Mouse (Mus musculus) Patski (cell line): Measurements from ENCODE around the gene E130114P18Rik. TPM values are rescaled to one million over a fixed set of nuclear protein-coding genes. Genes with fewer than 3 reads are reported as not detected.
A peak's percentile ranks its signal among the peaks of the same experiment; 100 is the strongest.

Experiments
- ATAC-seq: fragments of 100-300 bp; one replicate; pipeline ENCODE4 v1.8.0; 2021
- CTCF ChIA-PET: fragments of 350-600 bp; sonication (Branson Sonifier 250); formaldehyde crosslinking; loops from one replicate; lab custom pipeline; 2022; ENCODE audit warnings: inconsistent platforms; lab: Charles Lee
- POLR2A ChIA-PET: fragments of 350-600 bp; sonication (Branson Sonifier 250); formaldehyde crosslinking; loops from one replicate; lab custom pipeline; 2022; ENCODE audit warnings: antibody characterized with exemption, inconsistent platforms; lab: Charles Lee
- DNase-seq: peaks from one replicate; pipeline ENCODE4 v3.0.0-alpha.2; 2011; ENCODE audit warnings: low read depth, low spot score
- H3K27me3 ChIP-seq: fragments of 371-371 bp; one replicate; pipeline ENCODE4 v1.5.1; 2021
- CTCF ChIP-seq: fragments of 100-300 bp; IDR thresholded peaks from one replicate; pipeline ENCODE4 v1.5.1; 2021
- in situ Hi-C: fragments of 300-500 bp; cut with MboI; formaldehyde crosslinking; loops from 3 replicates; pipeline ENCODE4 v1.11.1; 2018; ENCODE audit warnings: low pct_unique_long_range_greater_than_20kb, mixed read lengths
- polyA plus RNA-seq: library from polyadenylated mRNA; unstranded; gene quantifications from one replicate; pipeline ENCODE4 v1.2.3, GENCODE M21; 2021

E130114P18Rik gene
- polyA plus RNA-seq, 1 experiment from 2014 or later: 0.09 TPM

DNA sequence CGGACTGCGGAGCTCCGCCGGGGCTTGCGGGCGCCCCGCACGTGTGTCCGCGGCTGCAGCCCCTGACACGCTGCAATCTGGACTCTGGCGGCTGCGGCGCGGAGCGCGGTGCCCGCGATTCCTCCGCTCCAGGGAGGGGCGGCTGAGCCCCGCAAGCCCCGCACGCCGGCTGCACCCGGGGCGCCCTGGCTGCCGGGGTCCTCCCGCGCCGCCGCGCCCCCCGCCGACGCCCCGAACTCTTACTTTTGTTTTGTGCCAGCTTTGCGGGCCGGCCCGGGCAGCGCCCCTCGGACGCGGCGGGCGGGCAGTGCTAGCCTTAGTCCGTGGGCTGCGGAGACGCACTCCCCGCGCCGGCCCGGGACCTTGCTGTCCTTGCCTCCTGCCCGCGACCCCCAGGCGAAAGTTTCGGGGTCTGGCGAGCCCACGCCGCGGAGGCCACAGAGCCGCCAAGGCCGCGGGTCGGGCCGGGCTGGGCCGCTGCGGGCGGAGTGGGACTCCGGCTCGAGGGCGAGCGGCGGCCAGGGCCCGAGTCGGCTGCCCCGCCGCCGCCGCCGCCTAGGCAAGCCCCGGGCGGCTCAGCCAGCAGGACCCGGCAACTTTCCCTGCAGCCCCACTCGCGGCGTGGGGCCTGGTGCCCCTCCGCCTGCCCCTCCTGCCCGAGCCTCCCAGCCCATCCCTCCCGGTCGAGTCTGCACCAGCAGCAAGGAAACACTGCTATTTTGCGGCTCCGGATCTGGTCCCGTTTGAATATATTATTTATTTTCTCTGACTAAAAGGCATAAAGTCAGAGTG lies 529 bp upstream of the E130114P18Rik start:
- POLR2A ChIA-PET: interaction anchor here (0.7 to 1.2 kb wide), 4 partner anchors 11 to 597 kb away, joined by 3 to 5 read pairs (median 4); no protein-coding TSS in a partner anchor
- no peak for TF ChIP-seq CTCF
- no peaks in the 10 kb centered on the region for H3K27me3 ChIP-seq
- CTCF ChIA-PET: no interaction called here
- ATAC-seq: no peak
- in situ Hi-C loops: loop anchor here (10.0 kb wide), 1 partner anchor 326 kb away; no protein-coding TSS in a partner anchor
- DNase-seq: no peak

DNA sequence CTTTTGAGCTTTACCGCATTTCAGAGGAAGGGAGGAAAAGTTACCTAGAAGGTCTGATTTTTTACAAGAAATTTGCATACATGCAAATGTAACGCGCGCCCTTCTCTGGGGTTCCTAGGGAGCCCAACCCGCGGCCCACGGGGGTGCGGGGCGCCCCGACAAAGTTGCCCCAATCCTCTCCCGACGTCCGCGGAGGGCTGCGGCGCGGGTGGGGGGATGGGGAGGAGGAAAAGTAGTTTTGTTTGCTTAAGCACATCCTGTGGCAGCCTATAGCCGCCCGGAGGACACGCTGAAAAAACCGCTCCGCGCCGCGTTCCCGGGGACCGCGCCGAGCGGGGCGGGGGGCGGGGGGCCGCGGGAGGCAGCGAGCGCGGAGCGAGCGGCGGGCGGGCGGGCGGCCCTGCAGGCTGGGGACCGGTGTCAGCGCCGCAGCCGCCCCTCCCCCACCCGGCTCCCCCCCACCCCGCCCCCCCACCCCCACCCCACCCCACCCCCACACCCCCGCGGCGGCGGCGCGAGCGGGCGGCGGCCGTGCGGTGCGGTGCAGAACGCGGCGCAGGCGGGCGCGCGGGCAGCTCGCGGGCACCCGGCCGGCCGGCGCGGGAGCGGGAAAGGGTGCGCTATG lies 685 bp downstream of the E130114P18Rik start:
- H3K27me3 ChIP-seq: no peaks in the 10 kb centered on the region
- no peak for TF ChIP-seq CTCF
- POLR2A ChIA-PET: interaction anchor here (0.5 to 1.3 kb wide), 5 partner anchors 42 to 898 kb away, joined by 3 to 4 read pairs (median 4); no protein-coding TSS in a partner anchor
- DNase-seq: no peak
- peak; percentile 40 for ATAC-seq
- in situ Hi-C loops: loop anchor here (10.0 kb wide), 1 partner anchor 328 kb away; no protein-coding TSS in a partner anchor
- CTCF ChIA-PET: interaction anchor here (1.0 kb wide), 1 partner anchor 92 kb away, joined by 3 read pairs; no protein-coding TSS in a partner anchor

DNA sequence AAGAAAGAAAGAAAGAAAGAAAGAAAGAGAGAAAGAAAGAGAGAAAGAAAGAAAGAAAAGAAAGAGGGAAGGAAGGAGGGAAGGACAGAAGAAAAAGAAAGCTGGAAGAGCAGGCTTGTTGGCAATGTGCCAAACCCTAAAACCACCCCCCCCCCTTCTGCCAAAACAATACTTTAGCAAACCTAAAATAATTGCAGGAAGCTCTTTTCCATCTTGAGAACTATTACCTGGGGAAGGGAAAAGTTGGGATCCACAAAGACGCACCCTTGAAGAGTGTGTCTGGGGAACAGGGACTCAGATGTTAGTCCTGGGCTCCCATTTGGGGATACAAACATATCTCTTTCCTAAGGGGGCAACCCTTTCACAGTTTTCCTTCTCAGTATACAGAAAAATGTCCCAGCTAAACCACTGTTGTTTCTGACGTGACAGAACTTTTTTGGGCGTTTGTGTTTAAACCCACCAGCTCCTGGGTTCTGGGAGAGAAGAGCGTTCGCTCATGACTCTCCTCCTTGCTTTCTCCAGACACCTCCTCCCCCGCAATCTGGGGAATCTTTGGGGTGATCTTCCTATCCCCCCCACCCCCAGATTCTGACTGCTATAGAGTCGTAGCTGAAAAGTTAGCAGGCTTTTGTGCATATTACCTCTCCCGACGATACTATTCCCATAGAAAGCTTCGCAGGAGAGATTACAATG lies 1.3 kb downstream of the E130114P18Rik start:
- H3K27me3 ChIP-seq: no peaks in the 10 kb centered on the region
- ATAC-seq (no peak), DNase-seq (no peak)
- POLR2A ChIA-PET: interaction anchor here (0.6 to 1.3 kb wide), 6 partner anchors 41 to 1051 kb away, joined by 3 to 4 read pairs (median 4); no protein-coding TSS in a partner anchor
- in situ Hi-C loops: loop anchor here (10.0 kb wide), 1 partner anchor 328 kb away; no protein-coding TSS in a partner anchor
- CTCF ChIA-PET: interaction anchor here (1.0 kb wide), 2 partner anchors 93 to 332 kb away, joined by 3 to 4 read pairs; no protein-coding TSS in a partner anchor
- TF ChIP-seq CTCF: no peak

DNA sequence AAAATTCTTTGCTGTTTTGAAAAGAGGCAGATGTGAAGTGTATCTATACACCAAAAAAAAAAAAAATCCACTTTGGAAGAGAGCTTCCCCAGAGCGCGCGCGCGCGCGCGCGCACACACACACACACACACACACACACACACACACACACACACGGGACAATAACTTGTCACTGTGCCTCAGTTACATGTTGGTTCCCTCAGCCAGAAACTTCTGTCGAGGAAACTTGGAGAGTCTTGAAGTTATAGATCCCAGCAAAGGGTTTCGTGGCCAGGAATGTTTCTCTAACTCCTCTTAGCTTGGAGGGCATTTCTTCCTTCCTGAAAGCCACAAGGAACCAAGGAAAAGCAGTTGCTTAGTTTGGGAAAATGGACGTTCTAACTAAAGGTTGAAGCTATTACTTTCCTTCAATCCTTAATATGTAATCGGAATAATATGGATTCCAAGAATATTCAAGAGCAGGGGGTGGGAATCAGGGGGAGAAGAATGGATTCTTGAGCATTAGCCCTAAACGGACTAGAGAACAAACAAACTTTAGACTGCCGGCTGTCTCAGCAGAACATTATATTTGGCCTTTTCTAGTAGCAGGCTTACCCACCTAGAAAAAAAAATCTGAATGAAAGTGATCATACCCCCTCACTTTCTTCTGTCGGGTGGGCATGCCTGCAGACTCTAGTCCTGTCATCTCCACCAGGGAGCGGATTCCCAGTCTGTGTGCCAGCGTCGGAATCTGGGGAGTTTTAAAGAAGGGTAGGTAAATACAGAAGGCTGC lies 2.2 kb downstream of the E130114P18Rik start:
- CTCF ChIA-PET: interaction anchor here (1.0 to 1.6 kb wide), 3 partner anchors 44 to 535 kb away, joined by 3 to 4 read pairs (median 3); no protein-coding TSS in a partner anchor
- no peak for DNase-seq
- H3K27me3 ChIP-seq: no peaks in the 10 kb centered on the region
- no peak for ATAC-seq
- peak; percentile 13 for TF ChIP-seq CTCF
- in situ Hi-C loops: loop anchor here (10.0 kb wide), 1 partner anchor 329 kb away; no protein-coding TSS in a partner anchor
- POLR2A ChIA-PET: interaction anchor here (0.6 to 0.8 kb wide), 7 partner anchors 83 to 873 kb away, joined by 3 read pairs; no protein-coding TSS in a partner anchor

DNA sequence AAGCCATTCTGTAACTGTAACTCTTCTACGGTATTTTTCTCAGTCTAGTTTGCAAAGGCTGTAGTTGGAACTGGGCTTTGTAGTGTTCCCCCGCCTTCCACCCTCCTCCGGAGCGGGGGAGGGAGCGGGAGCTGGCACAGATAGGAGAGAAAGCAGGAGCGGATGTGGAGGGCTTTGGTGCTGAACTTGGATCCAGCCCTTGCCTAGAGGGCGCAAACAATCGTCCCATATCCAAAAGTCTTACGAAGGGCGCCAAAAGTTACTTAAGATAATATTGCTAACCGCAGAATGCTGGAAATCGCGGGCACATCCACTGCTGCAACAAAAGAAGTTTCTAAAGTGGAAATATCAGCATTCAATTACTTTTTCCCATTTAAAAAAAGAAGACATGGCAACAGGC lies 2.8 kb downstream of the E130114P18Rik start:
- CTCF ChIA-PET: interaction anchor here (1.0 to 1.6 kb wide), 2 partner anchors 45 to 535 kb away, joined by 3 read pairs; no protein-coding TSS in a partner anchor
- no peaks in the 10 kb centered on the region for H3K27me3 ChIP-seq
- peak; percentile 32 for TF ChIP-seq CTCF
- POLR2A ChIA-PET: interaction anchor here (0.7 kb wide), 1 partner anchor 307 kb away, joined by 3 read pairs; no protein-coding TSS in a partner anchor
- no peak for DNase-seq
- in situ Hi-C loops: loop anchor here (10.0 kb wide), 1 partner anchor 330 kb away; no protein-coding TSS in a partner anchor
- no peak for ATAC-seq

DNA sequence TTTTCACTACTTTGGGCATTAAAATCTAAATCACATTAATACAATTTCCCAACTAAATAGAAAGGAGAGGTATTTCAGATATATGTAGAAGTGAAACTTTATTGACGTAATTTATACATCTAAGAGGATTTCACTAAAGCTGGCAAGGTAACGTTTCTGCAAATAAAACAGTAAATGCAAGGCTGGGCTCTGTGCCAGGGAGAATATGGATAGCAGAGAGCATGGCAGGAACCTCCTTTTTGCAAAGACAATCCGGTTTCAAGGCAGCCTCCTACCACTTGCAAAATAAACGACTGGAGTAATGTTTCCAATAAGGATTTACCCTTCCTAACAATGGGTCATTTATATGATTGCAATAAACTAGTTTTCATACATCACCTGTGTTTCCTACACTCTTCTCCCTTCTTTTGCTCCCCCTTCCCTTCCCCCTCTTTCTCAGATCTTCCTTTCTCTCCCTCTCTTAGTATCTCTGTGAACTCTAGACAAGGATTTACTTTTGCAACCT lies 3.4 kb downstream of the E130114P18Rik start:
- no peaks in the 10 kb centered on the region for H3K27me3 ChIP-seq
- no peak for TF ChIP-seq CTCF
- CTCF ChIA-PET: interaction anchor here (1.6 kb wide), 1 partner anchor 45 kb away, joined by 3 read pairs; no protein-coding TSS in a partner anchor
- POLR2A ChIA-PET: no interaction called here
- in situ Hi-C loops: loop anchor here (10.0 kb wide), 1 partner anchor 330 kb away; no protein-coding TSS in a partner anchor
- DNase-seq (no peak), ATAC-seq (no peak)

DNA sequence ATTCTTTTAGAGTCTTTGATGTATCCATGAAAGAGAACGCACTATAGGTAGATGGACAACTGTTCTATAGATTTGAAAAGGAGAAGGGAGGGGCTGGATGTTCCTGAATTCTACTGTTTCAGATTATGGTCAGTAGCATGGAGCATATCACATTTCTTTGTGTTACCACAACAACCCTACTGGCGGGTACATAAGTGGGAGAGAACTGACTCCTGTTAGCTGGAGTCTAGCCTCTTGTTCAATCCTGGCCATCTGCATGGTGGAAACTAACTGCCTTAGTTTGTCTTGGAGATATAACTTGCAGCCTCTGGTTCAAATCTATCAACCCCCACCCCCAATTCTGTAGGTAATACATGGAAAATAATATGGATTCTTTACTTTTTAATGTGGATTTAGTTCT lies 4.1 kb downstream of the E130114P18Rik start:
- POLR2A ChIA-PET: no interaction called here
- in situ Hi-C loops: loop anchor here (10.0 kb wide), 1 partner anchor 331 kb away; no protein-coding TSS in a partner anchor
- no peak for TF ChIP-seq CTCF
- DNase-seq (no peak), ATAC-seq (no peak)
- H3K27me3 ChIP-seq: no peaks in the 10 kb centered on the region
- CTCF ChIA-PET: interaction anchor here (1.0 to 1.2 kb wide), 2 partner anchors 26 to 36 kb away, joined by 4 to 5 read pairs; no protein-coding TSS in a partner anchor

DNA sequence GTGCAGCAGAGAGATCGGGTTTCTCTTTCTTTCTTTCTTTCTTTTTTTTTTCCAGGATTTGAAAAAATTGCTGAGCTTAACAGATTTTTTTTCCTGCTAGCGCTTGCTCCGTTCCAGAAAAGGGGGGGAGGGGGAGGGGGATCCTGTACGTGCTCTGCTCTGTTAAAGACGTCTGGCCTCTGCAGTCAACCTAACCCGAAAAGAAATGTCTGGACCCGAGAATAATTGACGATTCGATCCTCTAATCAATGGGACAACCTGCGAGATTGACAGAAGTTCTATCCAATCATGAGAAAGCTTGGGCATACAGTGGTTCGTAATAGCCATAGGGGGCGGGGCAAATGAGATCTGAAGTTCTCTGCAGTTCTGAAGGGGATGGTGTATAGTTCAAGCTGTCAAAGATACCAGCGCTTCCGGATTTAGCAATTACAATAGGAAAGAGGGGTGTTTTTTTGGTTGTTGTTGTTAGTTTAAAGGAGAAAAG lies 4.7 kb downstream of the E130114P18Rik start:
- ChIA-PET POLR2A (interaction anchor here (0.6 to 1.0 kb wide), 7 partner anchors 21 to 602 kb away, joined by 3 to 8 read pairs (median 5); no protein-coding TSS in a partner anchor), CTCF (interaction anchor here (1.0 to 1.2 kb wide), 3 partner anchors 26 to 96 kb away, joined by 3 to 5 read pairs (median 4); no protein-coding TSS in a partner anchor)
- ATAC-seq (peak; percentile 45), DNase-seq (peak; percentile 96)
- in situ Hi-C loops: loop anchor here (10.0 kb wide), 1 partner anchor 332 kb away; no protein-coding TSS in a partner anchor
- TF ChIP-seq CTCF: no peak
- H3K27me3 ChIP-seq: no peaks in the 10 kb centered on the region
